Mouse (Mus musculus) central nervous system, embryonic 14 days (tissue): ENCODE measurements around the gene Tnni1. TPM values are rescaled to one million over a fixed set of nuclear protein-coding genes. Genes with fewer than 3 reads are reported as not detected.

Experiments
- polyA plus RNA-seq: library from polyadenylated mRNA; depleted of rRNA; stranded (reverse); fragments of >200 nt; gene quantifications from 2 replicates; pipeline ENCODE4 v1.2.3, GENCODE M21; 2012; rRNA removed

The Tnni1 gene
- 1.1 and 66.1 TPM in 2 replicates for polyA plus RNA-seq

DNA sequence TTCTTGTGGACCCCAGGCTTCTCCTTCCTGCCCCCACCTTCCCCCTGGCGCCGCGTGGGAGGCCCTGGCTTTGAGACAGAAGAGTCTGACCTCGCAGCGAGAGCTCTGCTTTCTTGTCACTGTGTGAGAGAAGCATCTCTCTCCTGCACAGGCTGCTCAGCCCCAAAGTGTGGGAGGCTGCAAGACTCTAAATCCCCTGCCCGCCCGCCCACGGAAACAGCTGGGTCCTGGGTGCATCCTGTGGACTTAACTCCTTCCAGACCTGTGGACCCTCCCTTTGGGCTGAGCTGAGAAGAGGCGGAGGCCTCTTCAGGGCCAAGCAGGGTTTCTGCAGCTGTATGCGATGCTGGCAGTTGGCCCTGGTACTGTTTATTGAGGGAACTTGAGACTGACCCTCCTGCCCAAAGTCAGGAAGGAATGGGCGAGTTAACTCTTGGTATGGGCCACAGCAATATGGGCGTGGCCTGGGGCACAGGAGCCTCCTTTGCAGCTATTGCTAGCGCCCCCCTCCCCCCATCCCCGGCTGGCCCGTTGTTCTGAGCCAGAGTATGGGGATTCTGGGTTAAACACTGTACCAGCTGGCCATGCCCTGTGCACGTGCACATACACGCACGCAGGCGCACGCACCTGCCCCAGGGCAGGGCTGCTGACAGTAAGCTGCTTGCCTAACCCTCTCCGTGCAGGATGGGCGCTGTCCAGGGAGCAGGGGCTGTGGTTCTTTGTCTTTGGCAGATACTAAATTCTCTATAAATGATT lies at the start of gene Tnni1:
Tnni1 (plus strand) TSS at position 655 of the 756 bp plus-strand sequence.

DNA sequence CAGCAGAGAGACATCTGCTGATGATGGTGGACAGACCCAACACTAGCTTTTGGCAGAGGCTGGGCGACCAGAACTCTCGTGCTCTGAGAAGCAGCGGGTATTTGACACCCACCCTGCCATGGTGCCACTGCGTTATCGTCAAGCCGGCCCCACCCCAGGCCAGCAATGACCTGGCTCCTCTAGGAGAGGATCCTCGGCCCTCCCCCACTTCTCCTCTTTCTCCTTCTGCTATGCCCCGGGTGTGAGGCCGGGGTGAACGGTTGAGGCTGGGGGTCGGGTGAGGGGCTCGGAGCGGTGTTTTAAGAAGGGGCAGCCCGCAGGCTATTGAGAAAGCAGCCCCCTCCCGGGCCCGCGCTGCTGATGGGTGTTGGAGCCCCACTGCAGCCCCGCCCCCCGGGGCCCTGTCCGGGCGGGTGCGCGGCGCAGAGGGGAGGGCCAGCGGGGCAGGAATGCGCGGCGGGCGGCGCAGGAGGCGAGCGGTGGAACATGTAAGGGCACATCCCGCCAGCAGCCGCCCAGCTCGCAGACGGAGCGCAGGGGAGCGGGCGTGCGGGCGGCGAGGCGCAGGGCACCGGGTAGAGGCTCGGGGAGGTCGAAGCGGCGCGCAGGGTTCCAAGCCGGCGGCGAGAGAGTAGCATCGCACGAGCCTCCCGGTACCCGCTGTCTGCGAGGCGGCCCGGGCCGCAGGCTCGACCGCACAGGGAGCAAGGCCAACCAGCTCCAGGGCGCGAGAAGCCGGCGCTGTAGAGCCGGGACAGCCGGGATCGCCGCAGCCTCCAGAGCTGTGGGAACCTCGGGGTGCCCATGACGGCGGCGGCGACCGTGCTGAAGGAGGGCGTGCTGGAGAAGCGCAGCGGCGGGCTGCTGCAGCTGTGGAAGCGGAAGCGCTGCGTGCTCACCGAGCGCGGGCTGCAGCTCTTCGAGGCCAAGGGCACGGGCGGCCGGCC lies 13.3 kb upstream of the Tnni1 start, which contains the start of gene Phlda3:
Phlda3 (plus strand) TSS at position 475 of the 947 bp plus-strand sequence.

DNA sequence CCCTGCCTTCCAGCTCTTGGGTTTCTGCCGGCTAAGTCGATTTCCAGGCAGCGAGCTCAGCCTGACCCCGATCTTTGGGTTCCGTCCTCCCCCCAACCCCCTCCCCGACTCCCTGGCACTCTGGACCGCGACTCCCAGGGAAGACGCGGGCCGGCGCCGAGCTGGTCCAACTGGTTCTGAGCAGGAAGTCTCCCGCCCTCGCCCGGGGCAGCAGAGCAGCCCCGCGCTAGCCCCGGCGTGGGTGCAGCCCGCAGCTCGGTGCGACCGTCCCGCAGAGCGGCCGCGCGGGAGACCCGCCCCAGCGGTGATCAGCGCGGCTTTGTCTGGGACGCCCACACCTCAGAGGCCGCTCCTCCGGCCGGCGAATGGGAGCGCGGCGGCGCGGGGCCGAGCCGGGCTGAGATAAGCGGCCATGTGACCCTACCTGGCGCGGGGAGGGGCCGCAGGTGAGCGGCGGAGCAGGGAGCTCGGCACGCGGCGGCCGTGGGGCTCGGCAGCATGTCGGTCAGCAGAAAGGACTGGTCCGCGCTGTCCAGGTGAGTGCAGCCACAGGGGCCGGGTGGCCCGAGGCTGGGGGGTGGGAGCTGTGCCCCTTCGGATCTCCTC lies 39.4 kb downstream of the Tnni1 start, which contains the start of gene Lad1:
Lad1 (plus strand) TSS at position 118 of the 606 bp plus-strand sequence.

DNA sequence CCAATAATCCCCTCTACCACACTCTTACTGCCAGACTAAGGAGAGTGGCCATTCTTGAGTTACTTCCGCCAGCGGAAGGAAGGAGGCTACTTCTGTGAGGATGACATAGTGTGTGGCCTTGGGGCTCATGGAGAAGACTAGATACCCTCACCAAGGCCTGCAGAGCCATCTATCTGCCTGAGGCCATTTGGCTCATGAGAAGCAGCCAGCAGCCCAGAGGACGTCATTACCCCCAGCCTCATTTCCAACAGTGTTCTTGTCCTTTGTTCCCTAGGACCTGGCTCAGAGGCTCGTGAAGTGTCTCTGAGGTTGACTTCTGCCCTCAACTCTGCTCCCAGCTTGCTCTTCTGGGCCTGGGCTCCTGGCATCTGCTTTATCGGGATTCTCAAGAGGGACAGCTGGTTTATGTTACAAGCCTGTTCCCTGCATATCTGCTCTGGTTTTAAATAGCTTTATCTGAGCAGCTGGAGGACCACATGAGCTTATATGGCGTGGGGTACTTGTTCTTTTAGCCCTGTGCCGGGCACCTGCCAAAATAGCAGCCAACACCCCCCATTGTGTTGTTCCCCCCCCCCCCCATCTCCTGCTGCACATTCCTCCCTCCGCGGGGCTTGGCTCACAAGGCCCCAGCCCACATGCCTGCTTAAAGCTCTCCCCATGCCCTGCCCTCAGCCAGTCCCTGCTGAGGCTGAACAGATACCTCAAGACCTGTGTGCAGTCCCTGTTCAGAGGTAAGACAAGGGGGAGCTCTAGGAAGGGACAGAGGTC lies 56.7 kb downstream of the Tnni1 start, which contains the start of gene Tnnt2:
Tnnt2 (plus strand) TSS at position 639 of the 768 bp plus-strand sequence.

Other genes starting within 250 kb of the Tnni1 start
- gene Nav1, start 172.1 kb upstream of the Tnni1 start, polyA plus RNA-seq: 58.4 and 63.9 TPM in 2 replicates
- 30.7 and 46.2 TPM in 2 replicates for gene Csrp1, start 59.4 kb upstream of the Tnni1 start, polyA plus RNA-seq
- gene Phlda3, start 13.3 kb upstream of the Tnni1 start, polyA plus RNA-seq: 15.6 and 24.1 TPM in 2 replicates
- gene Lad1, start 39.2 kb downstream of the Tnni1 start, polyA plus RNA-seq: 0.43 and 2.0 TPM in 2 replicates
- 0.57 and 24.1 TPM in 2 replicates for gene Tnnt2, start 56.9 kb downstream of the Tnni1 start, polyA plus RNA-seq
- 0.16 and 3.1 TPM in 2 replicates for gene Pkp1, start 139.8 kb downstream of the Tnni1 start, polyA plus RNA-seq
- gene Igfn1, start 226.9 kb downstream of the Tnni1 start, polyA plus RNA-seq: 0.04 and 0.11 TPM in 2 replicates
- 131 and 137 TPM in 2 replicates for gene Tmem9, start 228.7 kb downstream of the Tnni1 start, polyA plus RNA-seq